ENCODE assay signal across 28 mouse cellular contexts in genomic region chr2:60600863-60601262, GRCm38 (mm10). TPM values are rescaled to one million over a fixed set of nuclear protein-coding genes. Genes with fewer than 3 reads are reported as not detected.
DNase-seq lines count a peak whose midpoint lies in the region; ATAC-seq lines count a peak whose summit lies in the region.
"Had no signal": no experiment of that assay in that cellular context is flagged by ENCODE, and none has a peak within 500 bp of the region (broad histone marks: within the 10 kb centered on the region; RNA-seq: fewer than 3 reads in every experiment).

No protein-coding gene starts in this region.

- no peak overlapping the region for H3K27ac ChIP-seq in heart, embryonic 10.5 days
- H3K27ac ChIP-seq in liver, embryonic 12.5 days, result no peak overlapping the region
- H3K27ac ChIP-seq: embryonic facial prominence, embryonic 12.5 days; intestine, embryonic 15.5 days; kidney, postnatal 0 days; layer of hippocampus, adult 2 months; limb, embryonic 13.5 days; liver, embryonic 14.5 days; midbrain, embryonic 12.5 days had no signal

- H3K9ac ChIP-seq in liver, embryonic 12.5 days, result no peak overlapping the region
- H3K9ac ChIP-seq: embryonic facial prominence, embryonic 12.5 days; intestine, embryonic 15.5 days; limb, embryonic 13.5 days; liver, embryonic 14.5 days; lung, embryonic 14.5 days; midbrain, embryonic 12.5 days had no signal

- no peak overlapping the region for H3K4me3 ChIP-seq in heart, embryonic 10.5 days
- no peak overlapping the region for H3K4me3 ChIP-seq in liver, embryonic 12.5 days
- H3K4me3 ChIP-seq: embryonic facial prominence, embryonic 12.5 days; intestine, embryonic 15.5 days; layer of hippocampus, adult 2 months; limb, embryonic 13.5 days; midbrain, embryonic 12.5 days had no signal

- ATAC-seq in liver, embryonic 12.5 days, result no peak
- ATAC-seq: hindbrain, embryonic 16.5 days; Patski had no signal

- no peaks in the 10 kb centered on the region for H3K36me3 ChIP-seq in heart, embryonic 10.5 days
- H3K36me3 ChIP-seq in liver, embryonic 12.5 days, result no peaks in the 10 kb centered on the region
- H3K36me3 ChIP-seq: embryonic facial prominence, embryonic 12.5 days; intestine, embryonic 15.5 days; limb, embryonic 13.5 days; midbrain, embryonic 12.5 days had no signal

- no peaks in the 10 kb centered on the region for H3K27me3 ChIP-seq in heart, embryonic 10.5 days (ENCODE audit: insufficient read depth, poor library complexity, severe bottlenecking)
- H3K27me3 ChIP-seq in liver, embryonic 12.5 days (replicated peaks), result no peaks in the 10 kb centered on the region
- H3K27me3 ChIP-seq: embryonic facial prominence, embryonic 12.5 days; intestine, embryonic 15.5 days; limb, embryonic 13.5 days; midbrain, embryonic 12.5 days; Patski had no signal

- H3K4me2 ChIP-seq in liver, embryonic 12.5 days, result no peak overlapping the region
- H3K4me2 ChIP-seq: embryonic facial prominence, embryonic 12.5 days; intestine, embryonic 15.5 days; limb, embryonic 13.5 days; lung, embryonic 14.5 days; midbrain, embryonic 12.5 days had no signal

- 87% methylated on average over 2 of the region's 2 CpGs for whole genome bisulfite sequencing in heart, embryonic 10.5 days
- WGBS in liver, embryonic 12.5 days (ENCODE audit: insufficient replicate concordance), result 72% methylated on average over 2 of the region's 2 CpGs

- DNase-seq in adrenal gland, postnatal 10 days, result peak; percentile 2
- no peak for DNase-seq in adrenal gland, postnatal 36 days
- peak; percentile 62 for DNase-seq in heart, embryonic 10.5 days (ENCODE audit: low spot score)
- DNase-seq in heart, adult 18-20 months, result no peak
- peak; percentile 5 for DNase-seq in liver
- DNase-seq in urinary bladder, postnatal 14 days (ENCODE audit: low spot score), result peak; percentile 76
- DNase-seq in spleen, adult 12 weeks (ENCODE audit: low spot score), result no peak
- DNase-seq: cerebellum, adult 8-10 months; gastrocnemius, postnatal 36 days; layer of hippocampus, postnatal 36 days; lung, embryonic 14.5 days; right cerebral cortex, postnatal 14 days; spleen, adult 18-20 months; thymus, postnatal 25 days had no signal

- no peaks in the 10 kb centered on the region for H3K9me3 ChIP-seq in heart, embryonic 10.5 days
- no peaks in the 10 kb centered on the region for H3K9me3 ChIP-seq in liver, embryonic 12.5 days (replicated peaks)
- H3K9me3 ChIP-seq: embryonic facial prominence, embryonic 12.5 days; intestine, embryonic 15.5 days; limb, embryonic 13.5 days; midbrain, embryonic 12.5 days had no signal

- no peaks in the 10 kb centered on the region for H3K4me1 ChIP-seq in heart, embryonic 10.5 days
- H3K4me1 ChIP-seq in liver, embryonic 12.5 days, result no peaks in the 10 kb centered on the region
- H3K4me1 ChIP-seq: embryonic facial prominence, embryonic 12.5 days; intestine, embryonic 15.5 days; limb, embryonic 13.5 days; midbrain, embryonic 12.5 days had no signal

RNA-seq across cellular contexts. Expression of gene Pla2r1, which starts 47.8 kb away (rescaled TPM):
- total RNA-seq in adrenal gland, postnatal 10 days (2021), result 1 to 10 TPM; 1.8 to 2.4 TPM
- total RNA-seq in adrenal gland, postnatal 36 days (2021), result 1 to 10 TPM; 3.6 to 3.9 TPM
- polyA plus RNA-seq in heart, embryonic 10.5 days (2016; fragmentation: Nextera tagmentation; extraction: Ambion mirVana), result 3.5 and 4.1 TPM in 2 replicates
- 1 to 10 TPM; 1.0 to 1.8 TPM for total RNA-seq in heart, adult 18-20 months (2021)
- polyA plus RNA-seq in liver, embryonic 12.5 days (2016; fragmentation: Nextera tagmentation; extraction: Ambion mirVana), result 0.17 and 0.35 TPM in 2 replicates
- total RNA-seq: hematopoietic stem cell, adult 5-6 weeks; megakaryocyte, adult 5-6 weeks; monocyte, adult 5-6 weeks; neutrophil, adult 5-6 weeks had no signal

Comparison
In these comparisons a context has a peak if more than half of its experiments do, and no peak if none do; other contexts are left out.
1. DNase-seq: peak in adrenal gland, postnatal 10 days (single experiment), heart, embryonic 10.5 days (single experiment), liver (single experiment) and urinary bladder, postnatal 14 days (single experiment); none in adrenal gland, postnatal 36 days (0 of 2), heart, adult 18-20 months (0 of 2) and spleen, adult 12 weeks (single experiment).